Mouse (Mus musculus) erythroblast, embryonic 14.5 days (primary cell): ENCODE data around the gene Pcnx. TPM values are rescaled to one million over a fixed set of nuclear protein-coding genes. Genes with fewer than 3 reads are reported as not detected.

Experiments used
- H3K27me3 ChIP-seq: 2 replicates; pipeline ENCODE4 v1.6.1; 2012; ENCODE audit warnings: inconsistent platforms; ENCODE audit not compliant: control insufficient read depth
- H3K36me3 ChIP-seq: 2 replicates; pipeline ENCODE4 v1.6.1; 2012; ENCODE audit warnings: mild to moderate bottlenecking, inconsistent platforms; ENCODE audit not compliant: control insufficient read depth
- H3K4me1 ChIP-seq: 2 replicates; pipeline ENCODE4 v1.6.1; 2012; ENCODE audit warnings: inconsistent platforms; ENCODE audit not compliant: control insufficient read depth
- H3K4me3 ChIP-seq: replicated peaks from 2 replicates; pipeline ENCODE3; 2012; ENCODE audit warnings: moderate library complexity, mild to moderate bottlenecking, inconsistent platforms
- H3K9me3 ChIP-seq: 2 replicates; pipeline ENCODE4 v1.6.1; 2012; ENCODE audit warnings: low read length, inconsistent platforms, mixed read lengths; ENCODE audit not compliant: control insufficient read depth
- GATA1 ChIP-seq: IDR thresholded peaks from 2 replicates; pipeline ENCODE4 v1.6.1; 2012; ENCODE audit warnings: low read length, inconsistent platforms, mixed read lengths
- TAL1 ChIP-seq: IDR thresholded peaks from 3 replicates; pipeline ENCODE4 v1.6.1; 2012; ENCODE audit warnings: low read length, inconsistent platforms, mixed read lengths
- polyA plus RNA-seq: library from polyadenylated mRNA; stranded (reverse); fragments of >175 nt; gene quantifications from 2 replicates; pipeline ENCODE4 v1.2.3, GENCODE M21; 2012

Gene Pcnx
- polyA plus RNA-seq, 1 experiment: 0.03 TPM

DNA sequence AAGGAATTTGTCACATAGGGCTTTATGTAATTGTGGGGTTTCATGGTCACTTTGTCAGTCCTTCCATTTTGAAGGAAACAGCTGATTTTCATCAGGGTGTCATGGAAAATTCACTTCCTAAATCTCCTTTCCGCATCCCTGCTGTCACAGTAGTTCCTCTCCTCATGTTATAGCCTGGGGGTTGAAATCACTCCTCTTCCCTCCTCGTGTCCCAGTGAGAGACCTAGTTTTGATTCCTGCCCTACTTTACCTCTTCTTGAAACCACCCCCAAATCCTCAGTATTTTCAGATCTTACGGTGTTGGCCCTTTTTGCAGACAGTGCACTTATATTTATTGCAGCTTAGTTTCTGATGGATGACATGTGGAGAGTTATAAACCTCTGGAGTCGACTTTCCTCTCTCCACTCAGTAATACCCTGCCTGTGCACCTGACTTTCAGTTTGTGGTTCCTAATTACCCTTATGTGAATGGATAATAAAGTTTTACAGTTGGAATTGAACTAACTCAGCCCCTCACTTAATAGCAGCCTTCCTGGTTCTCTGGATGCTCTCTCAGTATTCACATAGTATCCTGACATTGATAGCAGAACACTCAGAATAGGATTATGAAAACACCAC lies 48.0 kb downstream of the Pcnx start:
- no peaks in the 10 kb centered on the region for H3K27me3 ChIP-seq
- TF ChIP-seq GATA1: no peak
- no peak for TF ChIP-seq TAL1
- H3K36me3 ChIP-seq: no peaks in the 10 kb centered on the region
- H3K4me3 ChIP-seq: no peak overlapping the region
- no peaks in the 10 kb centered on the region for H3K9me3 ChIP-seq
- H3K4me1 ChIP-seq: no peaks in the 10 kb centered on the region

DNA sequence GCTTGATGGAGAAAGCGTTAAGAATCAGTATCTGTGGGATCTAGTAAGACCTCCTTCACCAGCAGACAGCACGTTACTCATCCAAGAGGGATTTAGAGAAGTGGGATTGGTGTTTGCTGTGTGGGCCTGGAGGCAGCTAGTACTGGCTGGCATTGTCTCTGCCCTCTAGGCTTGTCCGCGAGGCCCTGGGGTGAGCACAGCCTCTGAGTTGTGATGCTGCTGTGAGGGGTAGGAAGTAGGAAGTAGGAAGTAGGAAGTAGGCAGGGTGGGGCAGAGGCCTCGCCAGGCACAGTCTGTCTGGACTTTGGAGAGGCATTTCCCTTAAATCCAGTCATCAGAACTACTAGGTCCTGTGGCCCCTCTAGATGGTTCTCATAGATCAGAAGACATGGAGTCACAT lies 50.6 kb downstream of the Pcnx start:
- H3K4me3 ChIP-seq: no peak overlapping the region
- no peaks in the 10 kb centered on the region for H3K27me3 ChIP-seq
- no peaks in the 10 kb centered on the region for H3K4me1 ChIP-seq
- no peaks in the 10 kb centered on the region for H3K9me3 ChIP-seq
- TF ChIP-seq TAL1 (no peak), GATA1 (no peak)
- no peaks in the 10 kb centered on the region for H3K36me3 ChIP-seq

DNA sequence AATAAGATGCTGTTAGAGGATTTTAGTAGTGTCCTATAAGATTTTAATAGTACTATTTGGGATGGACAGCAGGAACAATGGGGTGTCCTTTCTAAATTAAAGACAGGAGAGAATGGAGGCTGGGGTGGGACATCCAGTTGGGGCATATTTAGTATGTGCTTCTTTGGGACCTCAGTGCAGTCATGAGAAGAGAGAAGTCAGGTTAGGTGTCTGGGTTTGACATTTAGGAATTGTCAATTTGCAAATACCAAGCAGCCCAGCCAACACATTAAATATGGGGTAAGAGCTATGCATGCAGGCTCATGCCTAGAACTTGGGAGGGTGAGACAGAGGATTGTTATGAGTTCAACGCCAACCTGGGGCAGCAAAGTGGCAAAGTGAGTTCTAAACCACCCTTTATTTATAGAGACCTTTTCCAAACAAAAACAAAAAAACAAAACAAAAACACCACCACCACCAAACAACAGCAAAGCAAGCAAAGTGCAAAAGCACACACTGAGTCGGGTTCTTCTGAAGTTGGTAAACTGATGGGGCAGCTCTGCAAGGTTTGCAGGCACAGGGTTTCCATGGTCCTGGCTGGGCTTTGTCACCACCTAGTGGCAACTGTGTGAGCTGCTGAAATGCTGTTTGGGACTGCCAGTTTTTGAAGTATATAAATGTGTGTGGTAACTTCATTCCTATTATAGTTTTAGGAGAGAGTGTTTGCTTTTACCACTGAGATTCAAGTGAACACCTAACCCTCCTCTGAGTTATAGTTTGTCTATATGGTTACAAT lies 55.5 kb downstream of the Pcnx start:
- Histone ChIP-seq H3K27me3 (no peaks in the 10 kb centered on the region), H3K4me1 (no peaks in the 10 kb centered on the region), H3K9me3 (no peaks in the 10 kb centered on the region), H3K36me3 (no peaks in the 10 kb centered on the region; the same call in 1 of the 2 replicates), H3K4me3 (no peak overlapping the region)
- TF ChIP-seq GATA1 (no peak), TAL1 (no peak)

DNA sequence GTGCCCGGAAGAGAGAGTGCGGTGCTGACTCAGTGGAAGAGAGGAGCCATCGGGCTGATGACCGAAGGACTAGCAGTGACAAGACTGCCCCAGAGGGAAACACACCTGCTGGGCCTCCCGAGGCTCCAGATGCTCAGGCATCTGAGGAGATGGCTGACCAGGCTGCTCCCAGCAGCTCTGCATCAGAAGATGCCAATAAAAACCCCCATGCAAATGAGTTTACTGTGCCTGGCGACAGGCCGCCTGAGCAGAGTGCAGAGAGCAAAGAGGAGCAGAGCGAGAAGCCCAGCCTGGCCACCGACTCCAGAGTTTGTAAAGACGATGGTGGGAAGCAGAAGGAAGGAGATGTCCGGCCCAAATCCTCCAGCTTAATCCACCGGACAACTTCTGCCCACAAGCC lies 58.5 kb downstream of the Pcnx start:
- Histone ChIP-seq H3K4me1 (no peaks in the 10 kb centered on the region), H3K9me3 (no peaks in the 10 kb centered on the region), H3K27me3 (no peaks in the 10 kb centered on the region), H3K4me3 (no peak overlapping the region), H3K36me3 (no peaks in the 10 kb centered on the region; the same call in 1 of the 2 replicates)
- TF ChIP-seq GATA1 (no peak), TAL1 (no peak)

DNA sequence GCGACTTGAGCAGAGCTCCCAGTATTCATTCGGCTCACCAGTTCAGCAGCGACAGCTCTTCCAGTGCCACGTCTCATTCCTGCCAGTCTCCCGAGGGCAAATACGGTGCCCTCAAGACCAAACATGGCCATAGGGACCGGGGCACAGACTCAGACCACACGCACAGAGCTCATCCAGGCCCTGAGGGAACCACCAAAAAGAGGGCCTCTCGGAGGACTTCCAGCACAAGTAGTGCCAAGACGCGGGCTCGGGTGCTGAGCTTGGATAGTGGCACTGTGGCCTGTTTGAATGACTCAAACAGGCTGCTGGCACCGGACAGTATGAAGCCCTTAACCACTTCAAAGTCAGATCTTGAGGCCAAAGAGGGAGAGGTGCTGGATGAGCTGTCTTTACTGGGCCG lies 59.1 kb downstream of the Pcnx start:
- Histone ChIP-seq H3K4me3 (no peak overlapping the region), H3K27me3 (no peaks in the 10 kb centered on the region), H3K4me1 (no peaks in the 10 kb centered on the region), H3K9me3 (no peaks in the 10 kb centered on the region), H3K36me3 (no peaks in the 10 kb centered on the region; the same call in 1 of the 2 replicates)
- no peak for TF ChIP-seq TAL1
- no peak for TF ChIP-seq GATA1

DNA sequence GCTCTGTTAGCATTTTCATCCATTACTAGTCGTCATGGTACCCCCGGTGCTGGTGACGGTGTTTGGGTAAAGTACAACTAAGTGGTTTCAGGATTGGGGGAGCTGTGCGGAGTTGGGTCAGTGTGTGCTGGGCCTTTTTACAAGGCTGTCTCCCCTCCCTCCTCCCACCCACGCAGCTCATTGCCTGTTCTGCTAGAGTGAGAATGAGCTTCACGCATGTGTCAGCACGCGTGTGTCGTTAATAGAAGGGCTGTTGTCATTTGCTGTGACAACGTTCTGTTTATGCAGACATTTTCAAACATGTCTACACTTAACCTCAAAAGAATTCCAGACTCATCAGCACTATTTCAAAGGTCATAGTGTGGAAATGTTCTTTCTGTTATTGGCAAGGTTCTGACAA lies 60.2 kb downstream of the Pcnx start:
- Histone ChIP-seq H3K4me3 (no peak overlapping the region), H3K9me3 (no peaks in the 10 kb centered on the region), H3K27me3 (no peaks in the 10 kb centered on the region), H3K4me1 (no peaks in the 10 kb centered on the region), H3K36me3 (no peaks in the 10 kb centered on the region; the same call in 1 of the 2 replicates)
- TF ChIP-seq GATA1 (no peak), TAL1 (no peak)

DNA sequence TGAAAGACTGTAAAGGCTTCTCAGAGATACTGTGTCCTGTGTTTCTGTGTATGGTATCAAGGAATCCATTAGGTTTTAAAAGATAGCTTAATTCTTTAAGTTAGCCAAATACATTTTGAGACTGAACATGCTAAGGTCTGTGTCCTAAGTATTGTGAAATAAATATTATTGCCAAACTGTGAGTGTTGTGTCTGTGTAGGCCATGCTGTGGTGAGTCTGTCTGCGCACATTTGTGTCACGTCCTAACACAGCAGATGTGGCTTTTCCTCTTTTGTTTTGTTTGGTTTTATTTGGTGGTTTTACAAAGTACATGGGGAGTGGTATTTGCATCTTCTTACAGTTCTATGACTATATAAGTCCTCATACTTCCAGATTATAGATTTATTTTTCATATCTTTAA lies 60.8 kb downstream of the Pcnx start:
- Histone ChIP-seq H3K36me3 (no peaks in the 10 kb centered on the region; the same call in 1 of the 2 replicates), H3K27me3 (no peaks in the 10 kb centered on the region), H3K9me3 (no peaks in the 10 kb centered on the region), H3K4me1 (no peaks in the 10 kb centered on the region), H3K4me3 (no peak overlapping the region)
- TF ChIP-seq GATA1 (no peak), TAL1 (no peak)

DNA sequence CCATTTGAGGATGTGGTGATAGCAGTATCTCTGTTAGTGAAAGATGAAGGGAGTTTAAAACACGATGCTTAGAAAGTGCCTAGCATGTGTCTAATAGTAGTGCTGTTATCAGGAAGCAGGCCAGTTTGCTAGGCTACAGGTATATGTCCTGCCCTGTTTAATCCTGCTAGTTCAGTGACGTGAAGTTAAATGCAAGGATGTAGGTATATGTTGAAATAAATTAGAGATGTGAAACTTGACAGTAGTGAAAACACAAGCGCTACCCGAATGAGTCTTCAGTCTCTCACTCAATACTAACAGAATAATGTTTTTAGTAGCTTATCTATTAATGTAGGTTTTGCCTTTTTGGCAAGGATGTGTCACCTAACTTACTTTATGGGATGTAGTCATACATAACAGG lies 62.0 kb downstream of the Pcnx start:
- no peak for TF ChIP-seq TAL1
- no peak for TF ChIP-seq GATA1
- Histone ChIP-seq H3K36me3 (no peaks in the 10 kb centered on the region; the same call in 1 of the 2 replicates), H3K4me3 (no peak overlapping the region)

DNA sequence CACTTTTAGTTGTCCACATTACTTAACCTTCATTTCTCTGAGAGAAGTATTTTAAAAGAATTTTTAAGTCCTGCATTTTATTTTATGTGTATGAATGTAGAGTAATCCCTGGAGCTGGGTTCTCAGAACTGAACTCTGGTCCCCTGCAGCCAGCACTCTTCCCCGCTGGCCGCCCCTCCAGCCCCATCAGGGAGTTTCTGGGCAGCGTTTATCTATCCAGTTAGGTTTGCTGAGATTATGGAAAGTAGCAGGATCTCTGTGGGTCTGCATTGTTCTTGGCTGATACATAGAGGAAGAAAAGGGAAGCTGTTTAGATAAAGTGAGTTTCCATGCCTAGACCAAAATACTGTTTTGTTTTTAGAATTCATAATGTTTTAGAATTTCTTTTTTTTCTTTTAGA lies 63.0 kb downstream of the Pcnx start:
- Histone ChIP-seq H3K36me3 (no peaks in the 10 kb centered on the region; the same call in 1 of the 2 replicates), H3K4me3 (no peak overlapping the region), H3K27me3 (no peaks in the 10 kb centered on the region), H3K9me3 (no peaks in the 10 kb centered on the region), H3K4me1 (no peaks in the 10 kb centered on the region)
- TF ChIP-seq TAL1 (no peak), GATA1 (no peak)

More for the DNA sequence above, 62.0 kb downstream of the Pcnx start:
- Histone ChIP-seq H3K4me1 (no peaks in the 10 kb centered on the region), H3K9me3 (no peaks in the 10 kb centered on the region), H3K27me3 (no peaks in the 10 kb centered on the region)
